Mouse (Mus musculus): Measurements from ENCODE around the gene Slc12a1.

- TF ChIP-seq CTCF (IDR thresholded peaks at IDR 0.05; ENCODE audit: low read depth, low read length) (no peak), GATA1 (IDR thresholded peaks at IDR 0.05; ENCODE audit: borderline replicate concordance, low read length) (no peak), TAL1 (conservative IDR thresholded peaks at IDR 0.05; ENCODE audit: low read depth, low read length) (no peak)
These were observed 111.4 kb downstream of the Slc12a1 start for GRCm38 (mm10) chr2:125263753-125264152.

Data from G1E (cell line).